ENCODE assay signal across 8 mouse cellular contexts in genomic region chr9:67220388-67220787, GRCm38 (mm10).
DNase-seq lines count a peak whose midpoint lies in the region; ATAC-seq and TF ChIP-seq lines count a peak whose summit lies in the region.

No protein-coding gene starts in this region.

- no peak overlapping the region for H3K27ac ChIP-seq in heart, postnatal 0 days (ENCODE audit: low read depth)
- H3K27ac ChIP-seq in heart, embryonic 12.5 days (ENCODE audit: poor library complexity, severe bottlenecking) = no peak overlapping the region
- no peak overlapping the region for H3K27ac ChIP-seq in thymus, adult 2 months (ENCODE audit: control insufficient read depth, insufficient read depth, low read length)
- H3K27ac ChIP-seq in cortical plate, adult 2 months (ENCODE audit: insufficient read depth, low read length) = no peak overlapping the region
- H3K27ac ChIP-seq in midbrain, embryonic 11.5 days (ENCODE audit: low read depth, low read length) = no peak overlapping the region
- no peak overlapping the region for H3K27ac ChIP-seq in intestine, embryonic 16.5 days (ENCODE audit: low read length)

- TF ChIP-seq CTCF in heart, postnatal 0 days (IDR thresholded peaks at IDR 0.05; ENCODE audit: low read depth) = peak; percentile 54
- TF ChIP-seq CTCF in thymus, adult 2 months (IDR thresholded peaks at IDR 0.05; ENCODE audit: borderline replicate concordance, control insufficient read depth, extremely low read depth, insufficient read depth, low read length, poor library complexity) = no peak
- TF ChIP-seq CTCF in cortical plate, adult 2 months (IDR thresholded peaks at IDR 0.05; ENCODE audit: extremely low read depth, insufficient read depth, low read length) = peak; percentile 54

- DNase-seq in heart, postnatal 0 days (ENCODE audit: low spot score) = no peak
- DNase-seq in thymus, adult 2 months = peak; percentile 13
- no peak for DNase-seq in thymus, adult 18-20 months
- DNase-seq in thymus, postnatal 0 days (ENCODE audit: low spot score) = peak; percentile 27
- no peak for DNase-seq in midbrain, embryonic 11.5 days (ENCODE audit: low spot score, missing footprints)

- H3K9ac ChIP-seq in heart, postnatal 0 days (replicated peaks; ENCODE audit: low read depth, low read length) = no peak overlapping the region
- H3K9ac ChIP-seq in heart, embryonic 12.5 days = no peak overlapping the region
- no peak overlapping the region for H3K9ac ChIP-seq in midbrain, embryonic 11.5 days (ENCODE audit: low read length)
- no peak overlapping the region for H3K9ac ChIP-seq in intestine, embryonic 16.5 days (ENCODE audit: low read depth, low read length)

- H3K27me3 ChIP-seq in heart, postnatal 0 days (ENCODE audit: control insufficient read depth, insufficient read depth, low read length) = no peaks in the 10 kb centered on the region
- H3K27me3 ChIP-seq in heart, embryonic 12.5 days (replicated peaks) = no peaks in the 10 kb centered on the region
- no peaks in the 10 kb centered on the region for H3K27me3 ChIP-seq in thymus, adult 2 months (ENCODE audit: control insufficient read depth, insufficient read depth, low read length)
- H3K27me3 ChIP-seq in midbrain, embryonic 11.5 days (ENCODE audit: control insufficient read depth, insufficient read depth, low read length) = no peaks in the 10 kb centered on the region
- H3K27me3 ChIP-seq in intestine, embryonic 16.5 days (replicated peaks; ENCODE audit: control insufficient read depth, insufficient read depth, low read length) = no peaks in the 10 kb centered on the region

- no peak for TF ChIP-seq POLR2A in thymus, adult 2 months (IDR thresholded peaks at IDR 0.05; ENCODE audit: control insufficient read depth, extremely low read depth, insufficient read depth, low read length, poor library complexity)
- TF ChIP-seq POLR2A in cortical plate, adult 2 months (IDR thresholded peaks at IDR 0.05; ENCODE audit: extremely low read depth, insufficient read depth, low read length) = no peak

- ATAC-seq in heart, postnatal 0 days (ENCODE audit: insufficient read depth, low read depth) = no peak
- no peak for ATAC-seq in heart, embryonic 12.5 days (ENCODE audit: insufficient number of reproducible peaks, low FRiP score)
- no peak for ATAC-seq in midbrain, embryonic 11.5 days (ENCODE audit: low FRiP score)
- no peak for ATAC-seq in intestine, embryonic 16.5 days

- H3K4me2 ChIP-seq in heart, postnatal 0 days (ENCODE audit: low read depth, low read length) = no peak overlapping the region
- no peak overlapping the region for H3K4me2 ChIP-seq in heart, embryonic 12.5 days
- no peak overlapping the region for H3K4me2 ChIP-seq in midbrain, embryonic 11.5 days
- no peak overlapping the region for H3K4me2 ChIP-seq in intestine, embryonic 16.5 days (ENCODE audit: low read depth, low read length)

- H3K4me3 ChIP-seq in heart, postnatal 0 days (ENCODE audit: low read depth, low read length) = no peak overlapping the region
- no peak overlapping the region for H3K4me3 ChIP-seq in heart, embryonic 12.5 days
- no peak overlapping the region for H3K4me3 ChIP-seq in thymus, adult 2 months (ENCODE audit: control insufficient read depth, insufficient read depth, low read length)
- no peak overlapping the region for H3K4me3 ChIP-seq in cortical plate, adult 2 months (ENCODE audit: insufficient read depth, low read length)
- H3K4me3 ChIP-seq in midbrain, embryonic 11.5 days (ENCODE audit: low read depth, low read length) = no peak overlapping the region
- no peak overlapping the region for H3K4me3 ChIP-seq in intestine, embryonic 16.5 days (ENCODE audit: low read length)

- WGBS in heart, postnatal 0 days = 59% methylated on average over 3 of the region's 3 CpGs
- 46% methylated on average over 3 of the region's 3 CpGs for WGBS in heart, embryonic 12.5 days
- 69% methylated on average over 3 of the region's 3 CpGs for WGBS in thymus, adult 2 months
- 63% methylated on average over 3 of the region's 3 CpGs for WGBS in midbrain, embryonic 11.5 days
- 60% methylated on average over 3 of the region's 3 CpGs for WGBS in intestine, embryonic 16.5 days

- H3K4me1 ChIP-seq in heart, postnatal 0 days (ENCODE audit: control insufficient read depth, insufficient read depth) = no peaks in the 10 kb centered on the region
- peaks cover 21% of the 10 kb centered on the region for H3K4me1 ChIP-seq in heart, embryonic 12.5 days (replicated peaks)
- H3K4me1 ChIP-seq in thymus, adult 2 months (replicated peaks; ENCODE audit: control insufficient read depth, insufficient read depth, low read length) = no peaks in the 10 kb centered on the region; the same call in 1 of the 2 replicates
- H3K4me1 ChIP-seq in cortical plate, adult 2 months (ENCODE audit: control insufficient read depth, insufficient read depth, low read length) = no peaks in the 10 kb centered on the region
- no peaks in the 10 kb centered on the region for H3K4me1 ChIP-seq in midbrain, embryonic 11.5 days (ENCODE audit: control insufficient read depth, insufficient read depth, low read length)
- H3K4me1 ChIP-seq in intestine, embryonic 16.5 days (ENCODE audit: control insufficient read depth, insufficient read depth, low read length) = no peaks in the 10 kb centered on the region

- TF ChIP-seq EP300 in heart, postnatal 0 days (IDR thresholded peaks at IDR 0.05; ENCODE audit: low read depth) = no peak

- H3K9me3 ChIP-seq in heart, postnatal 0 days (replicated peaks; ENCODE audit: control insufficient read depth, low read length) = no peaks in the 10 kb centered on the region
- no peaks in the 10 kb centered on the region for H3K9me3 ChIP-seq in heart, embryonic 12.5 days (replicated peaks)
- no peaks in the 10 kb centered on the region for H3K9me3 ChIP-seq in midbrain, embryonic 11.5 days (ENCODE audit: control insufficient read depth, low read length)
- H3K9me3 ChIP-seq in intestine, embryonic 16.5 days (ENCODE audit: control insufficient read depth, low read length) = no peaks in the 10 kb centered on the region

- H3K36me3 ChIP-seq in heart, postnatal 0 days (replicated peaks; ENCODE audit: control insufficient read depth, insufficient read depth, low read length) = peaks cover 56% of the 10 kb centered on the region
- H3K36me3 ChIP-seq in heart, embryonic 12.5 days = peaks cover 56% of the 10 kb centered on the region
- no peaks in the 10 kb centered on the region for H3K36me3 ChIP-seq in thymus, adult 2 months (ENCODE audit: control insufficient read depth, insufficient read depth, low read length)
- no peaks in the 10 kb centered on the region for H3K36me3 ChIP-seq in midbrain, embryonic 11.5 days (ENCODE audit: control insufficient read depth, insufficient read depth, low read length)
- H3K36me3 ChIP-seq in intestine, embryonic 16.5 days (ENCODE audit: control insufficient read depth, insufficient read depth, low read length) = no peaks in the 10 kb centered on the region

Comparison
In these comparisons a context has a peak if more than half of its experiments do, and no peak if none do; other contexts are left out.
1. DNase-seq: peak in thymus, adult 2 months (single experiment) and thymus, postnatal 0 days (single experiment); none in heart, postnatal 0 days (single experiment), thymus, adult 18-20 months (0 of 2) and midbrain, embryonic 11.5 days (single experiment).